16 mouse cellular contexts compared by ENCODE assay signal in genomic region chr17:31271136-31271851, GRCm38 (mm10). TPM values are rescaled to one million over a fixed set of nuclear protein-coding genes. Genes with fewer than 3 reads are reported as not detected.
A peak's percentile ranks its signal among the peaks of the same experiment; 100 is the strongest.
DNase-seq lines count a peak whose midpoint lies in the region; TF ChIP-seq lines count a peak whose summit lies in the region.
"Had no signal": no experiment of that assay in that cellular context is flagged by ENCODE, and none has a peak within 500 bp of the region (broad histone marks: within the 10 kb centered on the region; RNA-seq: fewer than 3 reads in every experiment).

No protein-coding gene starts in this region.

- no peaks in the 10 kb centered on the region for H3K4me1 ChIP-seq in kidney, adult 2 months (ENCODE audit: control insufficient read depth, insufficient read depth, low read length)
- H3K4me1 ChIP-seq: embryonic facial prominence, embryonic 12.5 days; limb, embryonic 13.5 days had no signal

- no peak for TF ChIP-seq POLR2A in kidney, adult 2 months (IDR thresholded peaks at IDR 0.05; ENCODE audit: low read depth, low read length)

- TF ChIP-seq CTCF in kidney, adult 2 months (conservative IDR thresholded peaks at IDR 0.05; ENCODE audit: insufficient read depth, insufficient read length, low read depth, low read length), result 0 out of 2 replicates have a peak, but pooled peaks have one; percentile 6

- no peak overlapping the region for H3K4me3 ChIP-seq in kidney, adult 2 months (ENCODE audit: insufficient read depth, low read depth, low read length)
- H3K4me3 ChIP-seq: embryonic facial prominence, embryonic 12.5 days; forebrain, embryonic 10.5 days; limb, embryonic 13.5 days; midbrain, embryonic 13.5 days had no signal

- no peaks in the 10 kb centered on the region for H3K27me3 ChIP-seq in kidney, adult 2 months (replicated peaks; ENCODE audit: control insufficient read depth, insufficient read depth, low read length)
- H3K27me3 ChIP-seq: embryonic facial prominence, embryonic 12.5 days had no signal

- DNase-seq in cerebellum, postnatal 14 days, result peak; percentile 15 to 58
- DNase-seq in cerebellum, adult 9-11 months, result no peak
- DNase-seq in kidney, adult 2 months, result no peak
- DNase-seq in kidney, postnatal 10 days, result no peak
- DNase-seq in thymus, postnatal 14 days, result peak; percentile 34
- no peak for DNase-seq in thymus, postnatal 0 days (ENCODE audit: low spot score)
- DNase-seq in spleen, adult 18-20 months, result no peak
- DNase-seq in embryo, embryonic 11 days, result no peak
- DNase-seq: cerebellum, postnatal 36 days; lung, adult 2 months; right cerebral cortex, postnatal 25 days; thymus, adult 2 months had no signal

- no peak overlapping the region for H3K27ac ChIP-seq in kidney, adult 2 months (ENCODE audit: insufficient read depth, low read depth, low read length)
- H3K27ac ChIP-seq: embryonic facial prominence, embryonic 12.5 days; forebrain, embryonic 10.5 days; limb, embryonic 13.5 days; midbrain, embryonic 13.5 days had no signal

- no peaks in the 10 kb centered on the region for H3K36me3 ChIP-seq in kidney, adult 2 months (ENCODE audit: control insufficient read depth, insufficient read depth, low read length)
- H3K36me3 ChIP-seq: embryonic facial prominence, embryonic 12.5 days; forebrain, embryonic 10.5 days; limb, embryonic 13.5 days; midbrain, embryonic 13.5 days had no signal

- 60% methylated on average over 7 of the region's 7 CpGs for whole genome bisulfite sequencing in kidney, adult 2 months

RNA-seq across cellular contexts. Expression of gene Rsph1, which starts 5.9 kb away (rescaled TPM):
- 0.73 and 1.1 TPM in 2 replicates for polyA plus RNA-seq in kidney, adult 2 months (2012; rRNA removed)
- polyA plus RNA-seq in thymus, postnatal 0 days (2015; fragmentation: Nextera tagmentation; extraction: Ambion mirVana), result 0.90 and 1.2 TPM in 2 replicates

RNA-seq across cellular contexts. Expression of gene Slc37a1, which starts 15.3 kb away (rescaled TPM):
- 6.3 and 6.5 TPM in 2 replicates for polyA plus RNA-seq in kidney, adult 2 months (2012; rRNA removed)
- polyA plus RNA-seq in thymus, postnatal 0 days (2015; fragmentation: Nextera tagmentation; extraction: Ambion mirVana), result 12.8 and 14.1 TPM in 2 replicates

Comparison
In these comparisons a context has a peak if more than half of its experiments do, and no peak if none do; other contexts are left out.
1. DNase-seq: peak in cerebellum, postnatal 14 days (2 of 2) and thymus, postnatal 14 days (single experiment); none in cerebellum, adult 9-11 months (single experiment), kidney, adult 2 months (single experiment), kidney, postnatal 10 days (single experiment), thymus, postnatal 0 days (single experiment), spleen, adult 18-20 months (0 of 2) and embryo, embryonic 11 days (single experiment).